Mouse (Mus musculus): ENCODE results near the gene Pnrc1. TPM values are rescaled to one million over a fixed set of nuclear protein-coding genes. Genes with fewer than 3 reads are reported as not detected.

Gene Pnrc1
- 46.2 TPM for polyA plus RNA-seq (2014; fragmentation: Illumina TruSeq; extraction: RNeasy Lipid Tissue Mini Kit (QIAGEN cat#74804); ENCODE audit: low read depth, low replicate concordance)

DNA sequence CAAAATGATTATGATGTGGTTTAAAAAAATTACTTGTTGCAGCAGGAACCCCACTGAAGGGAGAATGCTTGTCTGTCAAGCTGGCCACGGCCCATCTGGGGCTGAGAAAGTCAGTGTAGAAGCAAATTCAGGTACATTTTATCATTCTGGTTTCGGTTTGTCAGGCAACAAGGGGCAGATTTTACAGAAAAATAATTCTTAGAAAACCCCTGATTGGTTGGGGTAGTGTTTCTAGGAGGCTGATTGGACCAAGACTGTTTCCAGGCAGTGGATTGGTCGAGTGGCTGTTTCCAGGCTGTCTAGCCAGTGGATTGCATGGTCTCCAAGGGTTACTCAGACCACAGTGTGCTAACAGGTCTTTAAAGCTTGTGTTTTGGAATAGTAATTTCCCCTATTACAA lies at the start of gene Pnrc1:
Gene Pnrc1, minus strand, starts transcription at position 162 of the 400 bp plus-strand sequence.

DNA sequence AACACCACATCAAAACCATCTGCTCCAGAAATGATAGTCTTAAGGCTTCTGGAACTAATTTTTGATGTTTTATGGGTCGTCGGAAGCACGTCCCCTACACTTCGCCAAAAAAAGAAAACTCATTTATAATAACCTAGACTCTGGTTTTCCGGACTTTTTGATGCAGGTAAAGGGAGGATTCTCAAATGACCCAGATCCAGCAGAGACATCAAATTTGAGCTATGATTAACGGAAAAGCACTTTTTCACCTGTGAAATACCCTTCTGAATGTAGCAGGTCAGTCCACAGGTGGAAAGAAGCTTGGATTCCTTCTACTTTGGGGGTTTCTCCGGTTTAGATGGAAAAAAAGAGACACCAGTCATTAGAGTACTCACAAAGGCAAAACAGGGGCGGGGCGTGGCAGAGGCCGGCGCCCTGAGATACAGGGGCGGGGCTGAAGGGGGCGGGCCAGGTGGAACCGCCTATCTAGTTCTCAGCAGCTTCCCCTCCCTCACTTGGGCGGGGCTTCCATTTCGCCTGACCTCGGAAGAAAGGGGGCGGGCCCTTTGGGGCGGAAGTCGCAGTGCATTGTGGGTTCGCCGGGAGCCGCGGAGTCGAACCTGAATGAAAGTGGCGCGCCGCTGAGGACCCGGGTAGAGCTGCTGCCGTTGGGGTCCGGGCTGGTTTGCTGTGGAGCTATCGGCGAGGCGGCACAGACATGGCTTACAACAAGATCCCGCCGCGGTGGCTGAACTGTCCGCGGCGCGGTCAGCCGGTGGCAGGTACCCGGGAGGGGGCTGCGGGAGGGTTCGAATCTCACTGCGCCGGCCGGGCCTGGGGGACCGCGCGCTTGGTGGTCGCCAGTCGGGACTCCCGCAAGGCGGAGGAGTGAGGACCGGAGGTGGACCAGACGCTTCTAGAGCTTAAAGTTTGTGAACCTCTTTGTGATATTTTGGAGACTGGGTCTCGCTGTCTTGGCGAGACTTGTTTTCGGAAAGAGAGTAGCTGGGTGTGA lies 20.1 kb upstream of the Pnrc1 start, which contains the start of gene Rngtt:
Gene Rngtt, plus strand, starts transcription at position 548 of the 994 bp plus-strand sequence.

DNA sequence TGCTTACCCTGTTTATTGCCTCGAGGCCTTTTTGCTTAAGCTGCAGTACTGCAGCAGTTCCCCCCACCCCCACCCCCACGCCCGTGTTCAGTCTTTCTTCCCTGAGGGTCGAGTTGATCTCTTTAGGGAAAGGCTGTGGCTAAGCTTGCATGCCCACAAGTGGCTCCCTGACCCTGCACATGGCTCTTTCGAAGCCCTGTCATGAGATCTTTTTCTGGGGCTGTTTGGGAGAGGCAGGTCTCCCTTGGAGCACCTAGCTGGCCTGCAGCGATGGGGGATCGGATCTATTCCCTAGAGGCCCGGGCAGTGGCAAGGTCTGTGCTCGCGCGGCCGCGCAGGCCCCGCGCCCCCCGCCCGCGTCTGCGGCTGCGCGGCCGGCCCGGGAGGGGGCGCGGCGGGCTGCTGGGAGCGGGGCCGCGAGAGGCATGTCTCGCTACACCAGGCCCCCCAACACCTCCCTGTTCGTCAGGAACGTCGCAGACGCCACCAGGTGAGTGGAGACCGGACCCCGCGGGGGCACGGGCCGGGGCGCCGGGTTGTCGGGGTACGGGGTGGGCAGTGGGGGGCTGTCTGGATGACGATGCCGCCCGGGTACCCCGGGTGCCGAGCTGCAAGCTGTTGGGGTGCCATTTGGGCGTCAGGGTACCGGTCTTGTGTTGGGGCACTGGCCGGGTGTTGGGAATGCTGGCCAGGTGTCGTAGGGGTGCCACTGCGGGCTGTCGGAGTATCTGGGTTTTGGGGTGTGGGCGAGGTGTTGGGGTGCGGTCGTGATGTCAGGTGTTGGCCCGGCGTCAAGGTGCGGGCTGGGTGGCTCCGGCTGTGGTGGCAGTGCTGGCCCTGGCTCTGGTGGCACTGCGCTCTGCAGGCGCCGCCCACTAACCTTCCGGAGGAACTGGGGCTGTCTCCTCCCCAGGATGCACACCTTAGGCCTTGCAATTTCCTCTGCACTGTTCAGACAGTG lies 80.8 kb downstream of the Pnrc1 start, which contains the start of gene Srsf12:
Gene Srsf12, plus strand, starts transcription at position 111 of the 961 bp plus-strand sequence.

Other genes starting within 250 kb of the Pnrc1 start
- gene Gabrr2, start 227.2 kb downstream of the Pnrc1 start, polyA plus RNA-seq (2014; fragmentation: Illumina TruSeq; extraction: RNeasy Lipid Tissue Mini Kit (QIAGEN cat#74804); ENCODE audit: low read depth, low replicate concordance), result not detected
- gene Gabrr1, start 157.6 kb downstream of the Pnrc1 start, polyA plus RNA-seq (2014; fragmentation: Illumina TruSeq; extraction: RNeasy Lipid Tissue Mini Kit (QIAGEN cat#74804); ENCODE audit: low read depth, low replicate concordance), result not detected
- gene Pm20d2, start 100.4 kb downstream of the Pnrc1 start, polyA plus RNA-seq (2014; fragmentation: Illumina TruSeq; extraction: RNeasy Lipid Tissue Mini Kit (QIAGEN cat#74804); ENCODE audit: low read depth, low replicate concordance), result 1.3 TPM
- gene Srsf12, start 81.2 kb downstream of the Pnrc1 start, polyA plus RNA-seq (2014; fragmentation: Illumina TruSeq; extraction: RNeasy Lipid Tissue Mini Kit (QIAGEN cat#74804); ENCODE audit: low read depth, low replicate concordance), result 1.6 TPM
- 24.0 TPM for gene Rngtt, start 20.1 kb upstream of the Pnrc1 start, polyA plus RNA-seq (2014; fragmentation: Illumina TruSeq; extraction: RNeasy Lipid Tissue Mini Kit (QIAGEN cat#74804); ENCODE audit: low read depth, low replicate concordance)